Mouse (Mus musculus) kidney, embryonic 15.5 days (tissue): ENCODE measurements around the gene H2-K1. TPM values are rescaled to one million over a fixed set of nuclear protein-coding genes. Genes with fewer than 3 reads are reported as not detected.

Experiments
- ATAC-seq: fragments of 200-750 bp; cut with Nextera tagmentation; replicated peaks from 2 replicates; pipeline ENCODE4 v1.8.0; 2017; ENCODE audit warnings: moderate TSS enrichment; ENCODE audit not compliant: low FRiP score
- H3K27ac ChIP-seq: fragments of 300-500 bp; sonication (generic); 2 replicates; pipeline ENCODE4 v1.5.1; 2015; ENCODE audit warnings: mild to moderate bottlenecking, inconsistent platforms
- H3K27me3 ChIP-seq: fragments of 300-500 bp; sonication (generic); 2 replicates; pipeline ENCODE4 v1.6.1; 2015; ENCODE audit warnings: inconsistent platforms
- H3K36me3 ChIP-seq: fragments of 300-500 bp; sonication (generic); 2 replicates; pipeline ENCODE4 v1.6.1; 2015; ENCODE audit warnings: inconsistent platforms
- H3K4me1 ChIP-seq: fragments of 300-500 bp; sonication (generic); 2 replicates; pipeline ENCODE4 v1.6.1; 2015; ENCODE audit warnings: inconsistent platforms
- H3K4me2 ChIP-seq: fragments of 300-500 bp; sonication (generic); 2 replicates; pipeline ENCODE4 v1.6.1; 2015; ENCODE audit warnings: moderate library complexity, mild to moderate bottlenecking, inconsistent platforms
- H3K4me3 ChIP-seq: fragments of 300-500 bp; sonication (generic); replicated peaks from 2 replicates; pipeline ENCODE4 v1.5.1; 2015; ENCODE audit warnings: mild to moderate bottlenecking, inconsistent platforms
- H3K9ac ChIP-seq: fragments of 300-500 bp; sonication (generic); 2 replicates; pipeline ENCODE4 v1.6.1; 2015; ENCODE audit warnings: mild to moderate bottlenecking, inconsistent platforms
- H3K9me3 ChIP-seq: fragments of 300-500 bp; sonication (generic); replicated peaks from 2 replicates; pipeline ENCODE4 v1.6.1; 2016; ENCODE audit warnings: inconsistent platforms
- WGBS: fragments of 180-500 bp; shearing (Covaris S2); methylation state at CpG from one replicate; pipeline ENCODE4 v1.1.7; 2015; ENCODE audit warnings: mixed read lengths; 5-methylcytosine and 5-hydroxymethylcytosine counted together
- polyA plus RNA-seq: library from polyadenylated mRNA; unstranded; fragments of >200 nt; fragmentation: Nextera tagmentation; extraction: Ambion mirVana; gene quantifications from 2 replicates; pipeline ENCODE4 v1.2.1, GENCODE M21; 2015

Gene H2-K1
- polyA plus RNA-seq, 1 experiment from 2014 or later = 27.2 TPM

- H3K27me3 ChIP-seq = no peaks in the 10 kb centered on the region
These were observed 25.6 kb upstream of the H2-K1 start for GRCm38 (mm10) chr17:34025756-34026151.

GRCm38 (mm10) chr17:34024861-34025755 is 25.0 kb upstream of the H2-K1 start:
- peak overlapping the region; percentile 94 for H3K4me2 ChIP-seq
- peak overlapping the region; percentile 90 for H3K4me3 ChIP-seq
- peak overlapping the region; percentile 91 for H3K9ac ChIP-seq
- no peak for ATAC-seq
- WGBS = under 1% methylated on average over 55 of the region's 57 CpGs
- peaks cover 56% of the 10 kb centered on the region for H3K4me1 ChIP-seq
- H3K36me3 ChIP-seq = peaks cover 51% of the 10 kb centered on the region
- H3K27ac ChIP-seq = peak overlapping the region; percentile 97
- no peaks in the 10 kb centered on the region for H3K27me3 ChIP-seq
- H3K9me3 ChIP-seq = no peaks in the 10 kb centered on the region; the same call in 1 of the 2 replicates

More at GRCm38 (mm10) chr17:34025756-34026151, 25.6 kb upstream of the H2-K1 start:
- H3K4me3 ChIP-seq = peak overlapping the region; percentile 90
- H3K9me3 ChIP-seq = no peaks in the 10 kb centered on the region
- WGBS = 14% methylated on average over 7 of the region's 7 CpGs
- H3K4me2 ChIP-seq = peak overlapping the region; percentile 94
- peak overlapping the region; percentile 91; the same call in 1 of the 2 replicates for H3K9ac ChIP-seq
- no peak for ATAC-seq
- no peak overlapping the region for H3K27ac ChIP-seq
- peaks cover 48% of the 10 kb centered on the region for H3K36me3 ChIP-seq
- H3K4me1 ChIP-seq = peaks cover 63% of the 10 kb centered on the region

- Histone ChIP-seq H3K27me3 (no peaks in the 10 kb centered on the region), H3K9me3 (peaks cover 5% of the 10 kb centered on the region), H3K4me1 (peaks cover 49% of the 10 kb centered on the region), H3K4me3 (peak within 1 kb of the TSS; percentile 90), H3K4me2 (peak within 1 kb of the TSS; percentile 94), H3K27ac (peak within 1 kb of the TSS; percentile 97), H3K9ac (peak within 1 kb of the TSS; percentile 91), H3K36me3 (peaks cover 46% of the 10 kb centered on the region)
- under 1% methylated on average over 56 of the region's 58 CpGs for WGBS
- ATAC-seq = peak; percentile 61
These were observed 24.2 kb upstream of the H2-K1 start, which contains the start of gene Ring1 for GRCm38 (mm10) chr17:34024317-34024821. Gene Ring1 (minus strand): TSS chr17:34024680.

- H3K9me3 ChIP-seq = peaks cover 9% of the 10 kb centered on the region
- no peak for ATAC-seq
- no peaks in the 10 kb centered on the region for H3K27me3 ChIP-seq
- H3K4me1 ChIP-seq = peaks cover 42% of the 10 kb centered on the region
- H3K4me2 ChIP-seq = peak overlapping the region; percentile 94
- H3K36me3 ChIP-seq = peaks cover 39% of the 10 kb centered on the region
- peak overlapping the region; percentile 97; the same call in 1 of the 2 replicates for H3K27ac ChIP-seq
- WGBS = 65% methylated on average over 9 of the region's 9 CpGs
- peak overlapping the region; percentile 91; the same call in 1 of the 2 replicates for H3K9ac ChIP-seq
- H3K4me3 ChIP-seq = peak overlapping the region; percentile 90
These were observed 23.5 kb upstream of the H2-K1 start for GRCm38 (mm10) chr17:34023678-34024077.

- Histone ChIP-seq H3K4me3 (no peak overlapping the region), H3K4me2 (no peak overlapping the region), H3K27me3 (no peaks in the 10 kb centered on the region), H3K9ac (no peak overlapping the region), H3K9me3 (peaks cover 9% of the 10 kb centered on the region), H3K4me1 (peaks cover 35% of the 10 kb centered on the region), H3K36me3 (peaks cover 33% of the 10 kb centered on the region), H3K27ac (no peak overlapping the region)
- no peak for ATAC-seq
- WGBS = 98% methylated on average over 20 of the region's 20 CpGs
These were observed 22.8 kb upstream of the H2-K1 start for GRCm38 (mm10) chr17:34022987-34023386.

- Histone ChIP-seq H3K4me1 (peaks cover 31% of the 10 kb centered on the region), H3K36me3 (peaks cover 33% of the 10 kb centered on the region), H3K4me2 (no peak overlapping the region), H3K4me3 (no peak overlapping the region), H3K27me3 (no peaks in the 10 kb centered on the region), H3K27ac (no peak overlapping the region), H3K9me3 (peaks cover 9% of the 10 kb centered on the region), H3K9ac (no peak overlapping the region)
- WGBS = 95% methylated on average over 14 of the region's 14 CpGs
- ATAC-seq = no peak
These were observed 22.3 kb upstream of the H2-K1 start for GRCm38 (mm10) chr17:34022414-34022783.

- Histone ChIP-seq H3K9me3 (peaks cover 9% of the 10 kb centered on the region), H3K27ac (no peak overlapping the region), H3K4me1 (peaks cover 25% of the 10 kb centered on the region), H3K9ac (no peak overlapping the region), H3K36me3 (peaks cover 33% of the 10 kb centered on the region), H3K4me2 (no peak overlapping the region), H3K4me3 (no peak overlapping the region), H3K27me3 (no peaks in the 10 kb centered on the region)
- WGBS = 95% methylated on average over 23 of the region's 23 CpGs
- no peak for ATAC-seq
These were observed 21.6 kb upstream of the H2-K1 start for GRCm38 (mm10) chr17:34021539-34022413.

- Histone ChIP-seq H3K4me2 (no peak overlapping the region), H3K9ac (no peak overlapping the region), H3K4me1 (no peaks in the 10 kb centered on the region), H3K27me3 (no peaks in the 10 kb centered on the region), H3K36me3 (no peaks in the 10 kb centered on the region), H3K27ac (no peak overlapping the region), H3K9me3 (no peaks in the 10 kb centered on the region), H3K4me3 (no peak overlapping the region)
- ATAC-seq = no peak
- 92% methylated on average over 8 of the region's 8 CpGs for WGBS
These were observed 13.3 kb upstream of the H2-K1 start for GRCm38 (mm10) chr17:34013436-34013835.

- no peak overlapping the region for H3K4me3 ChIP-seq
- H3K4me1 ChIP-seq = no peaks in the 10 kb centered on the region
- H3K9ac ChIP-seq = no peak overlapping the region
- H3K4me2 ChIP-seq = no peak overlapping the region
- 66% methylated on average over 5 of the region's 5 CpGs for WGBS
- no peak for ATAC-seq
- peaks cover 15% of the 10 kb centered on the region for H3K27me3 ChIP-seq
- H3K9me3 ChIP-seq = no peaks in the 10 kb centered on the region
- H3K36me3 ChIP-seq = no peaks in the 10 kb centered on the region
- no peak overlapping the region for H3K27ac ChIP-seq
These were observed 10.0 kb upstream of the H2-K1 start for GRCm38 (mm10) chr17:34010156-34010555.

GRCm38 (mm10) chr17:34006570-34006969 is 6.4 kb upstream of the H2-K1 start:
- Histone ChIP-seq H3K9ac (no peak overlapping the region), H3K4me3 (no peak overlapping the region), H3K4me2 (no peak overlapping the region), H3K4me1 (no peaks in the 10 kb centered on the region), H3K27me3 (peaks cover 29% of the 10 kb centered on the region), H3K36me3 (no peaks in the 10 kb centered on the region), H3K27ac (no peak overlapping the region), H3K9me3 (no peaks in the 10 kb centered on the region)
- ATAC-seq = no peak
- 40% methylated on average over 2 of the region's 2 CpGs for WGBS

GRCm38 (mm10) chr17:34003426-34003825 is 3.3 kb upstream of the H2-K1 start:
- Histone ChIP-seq H3K36me3 (no peaks in the 10 kb centered on the region), H3K4me1 (peaks cover 15% of the 10 kb centered on the region), H3K4me3 (no peak overlapping the region), H3K9me3 (no peaks in the 10 kb centered on the region), H3K27ac (no peak overlapping the region), H3K4me2 (no peak overlapping the region), H3K9ac (no peak overlapping the region), H3K27me3 (peaks cover 60% of the 10 kb centered on the region)
- no peak for ATAC-seq
- WGBS = 7% methylated on average over 5 of the region's 5 CpGs
